Mouse (Mus musculus) E14TG2a.4 (cell line): ENCODE data around the gene Ctdsp2.

Experiments
- CTCF ChIP-seq: conservative IDR thresholded peaks from 2 replicates; pipeline ENCODE4 v1.5.1; 2014; ENCODE audit warnings: low read length
- NANOG ChIP-seq: IDR thresholded peaks from 2 replicates; pipeline ENCODE4 v1.6.1; 2014; ENCODE audit warnings: borderline replicate concordance, low read length, mixed read lengths
- POU5F1 ChIP-seq: IDR thresholded peaks from 2 replicates; pipeline ENCODE4 v1.6.1; 2014; ENCODE audit warnings: low read length, borderline replicate concordance

- no peak for TF ChIP-seq CTCF
- TF ChIP-seq NANOG = no peak
- no peak for TF ChIP-seq POU5F1
Measured at GRCm38 (mm10) chr10:126972051-126972725, 6.3 kb upstream of the Ctdsp2 start.
